Mouse (Mus musculus): Measurements from ENCODE around the gene Bnc2.

DNA sequence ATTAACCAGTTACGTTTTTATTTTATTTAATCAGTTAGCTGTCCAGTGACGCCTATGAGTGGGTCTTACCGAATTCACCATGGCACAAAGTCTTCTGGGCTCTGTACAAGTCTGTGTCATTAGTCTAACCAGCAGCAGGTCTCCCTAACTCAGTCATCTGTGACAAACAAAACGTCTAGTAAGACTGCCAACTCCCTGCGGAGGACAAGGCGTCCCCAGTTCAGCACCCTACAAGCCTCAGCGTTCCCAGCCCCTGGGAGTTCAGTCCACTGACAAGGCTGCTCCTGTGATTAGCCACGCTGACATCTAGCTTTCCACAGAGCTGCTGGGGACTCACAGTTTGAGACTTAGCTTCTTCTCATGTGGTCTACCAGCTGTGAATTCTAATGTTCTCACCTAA is 23.3 kb downstream of the Bnc2 start:
- TF ChIP-seq CTCF (IDR thresholded peaks at IDR 0.05; ENCODE audit: control insufficient read depth, insufficient read depth, low read length), result no peak
- no peak for TF ChIP-seq POLR2A (IDR thresholded peaks at IDR 0.05; ENCODE audit: borderline replicate concordance, control insufficient read depth, low read depth, low read length)
